Mouse (Mus musculus) megakaryocyte, adult 5-6 weeks (primary cell): Measurements from ENCODE around the gene Maml3. TPM values are rescaled to one million over a fixed set of nuclear protein-coding genes. Genes with fewer than 3 reads are reported as not detected.
A peak's percentile ranks its signal among the peaks of the same experiment; 100 is the strongest.

Experiments
- ATAC-seq: 2 replicates; pipeline ENCODE4 v1.8.0; 2016; ENCODE audit warnings: mild to moderate bottlenecking, inconsistent platforms; ENCODE audit not compliant: poor library complexity, severe bottlenecking
- total RNA-seq, 2 experiments: library from RNA; stranded (forward) in 1 of 2; stranded (reverse) in 1 of 2; fragments of 153-499, 151-499 nt in 1 of 2; fragments of 221-1000, 200-1000 nt in 1 of 2; gene quantifications; 2 replicates each; pipeline versions ENCODE4 v1.2.3 to v1.2.4; 2015 to 2017

Gene Maml3
- total RNA-seq, 2 experiments from 2014 or later: 3.1 to 4.3 TPM

DNA sequence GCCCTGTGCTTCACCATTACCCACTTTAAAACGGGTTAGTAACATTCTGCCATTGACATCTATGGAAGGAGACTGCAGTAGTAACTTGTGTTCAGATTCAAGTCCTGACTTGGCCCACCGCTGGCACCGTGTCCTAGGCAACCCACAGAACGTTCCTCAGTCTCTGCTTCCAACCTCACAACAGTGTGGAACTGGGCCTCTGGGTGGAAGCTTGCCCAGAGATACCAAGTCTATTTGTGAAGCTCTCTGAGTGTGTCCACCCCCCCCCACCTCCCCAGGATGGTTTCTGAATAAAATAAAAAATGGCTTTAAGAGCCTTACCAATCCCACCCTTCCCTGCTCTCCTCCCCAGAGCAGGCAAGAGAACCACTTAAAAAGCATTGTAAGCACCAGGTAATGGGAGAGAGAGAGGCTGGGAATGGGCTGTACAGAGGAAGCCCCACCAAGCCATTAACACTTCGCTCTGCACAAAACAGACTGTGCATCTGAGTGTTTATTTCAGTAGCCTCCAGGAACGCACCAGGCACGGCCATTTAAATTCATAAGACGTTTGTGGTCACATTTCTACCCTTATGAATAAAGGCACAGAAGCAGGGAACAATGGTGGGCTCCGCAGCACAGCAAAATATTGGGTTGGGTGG, 141.6 kb downstream of the Maml3 start:
- ATAC-seq: no peak

DNA sequence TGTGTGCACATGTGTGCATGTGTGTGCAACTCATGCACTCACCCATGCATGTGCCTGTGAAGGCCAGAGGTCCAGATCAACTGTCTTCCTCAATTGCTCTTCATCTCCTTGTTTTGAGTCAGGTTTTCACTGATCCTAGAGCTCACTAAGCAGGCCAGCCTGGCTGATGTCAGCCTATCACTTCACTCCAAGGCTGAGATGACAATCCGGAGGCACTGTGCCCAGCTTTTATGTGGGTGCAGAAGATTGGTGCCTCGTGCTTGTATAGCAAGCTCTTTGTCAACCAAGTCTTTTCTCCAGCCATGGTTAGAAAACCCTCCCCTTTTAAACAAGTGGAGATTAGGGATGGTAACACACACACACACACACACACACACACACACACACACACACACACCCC, 146.1 kb downstream of the Maml3 start:
- ATAC-seq: no peak

DNA sequence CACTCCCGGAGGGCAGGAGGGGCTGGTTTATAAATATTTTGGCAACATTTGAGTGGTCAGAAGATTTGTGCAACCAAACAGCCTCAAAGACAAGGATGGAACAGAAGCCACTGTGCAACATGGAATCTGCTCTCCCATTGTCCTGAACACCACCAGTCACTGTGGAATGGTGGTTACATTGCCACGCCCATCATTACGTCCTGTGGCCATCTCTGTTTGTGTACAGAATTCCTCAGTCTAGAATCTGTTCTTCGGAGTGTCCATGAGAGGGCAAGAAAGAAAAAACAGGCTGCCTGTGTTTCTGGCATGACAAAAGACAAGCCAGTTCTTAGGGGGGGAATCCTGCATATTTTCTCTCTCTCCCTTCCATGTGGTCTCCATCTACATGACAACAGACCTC, 150.4 kb downstream of the Maml3 start:
- no peak for ATAC-seq

DNA sequence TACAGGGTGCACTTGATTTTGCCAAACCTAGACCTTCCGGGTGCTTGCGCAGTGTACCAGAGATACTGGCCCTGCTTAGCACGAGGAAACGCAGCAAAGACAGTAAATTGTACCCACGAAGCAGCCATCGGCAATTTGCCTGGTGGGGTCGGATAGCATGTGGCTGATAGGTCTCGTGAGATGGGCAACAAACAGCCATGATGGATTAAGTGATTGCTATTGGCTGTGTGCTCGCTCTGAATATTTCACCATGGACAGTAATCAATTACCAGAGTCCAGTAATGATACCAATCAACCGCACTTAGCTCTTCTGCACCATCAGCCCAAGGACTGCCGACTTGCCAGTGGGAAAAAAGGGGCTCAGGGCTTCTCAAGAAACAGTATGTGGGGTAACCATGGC, 150.9 kb downstream of the Maml3 start:
- no peak for ATAC-seq

DNA sequence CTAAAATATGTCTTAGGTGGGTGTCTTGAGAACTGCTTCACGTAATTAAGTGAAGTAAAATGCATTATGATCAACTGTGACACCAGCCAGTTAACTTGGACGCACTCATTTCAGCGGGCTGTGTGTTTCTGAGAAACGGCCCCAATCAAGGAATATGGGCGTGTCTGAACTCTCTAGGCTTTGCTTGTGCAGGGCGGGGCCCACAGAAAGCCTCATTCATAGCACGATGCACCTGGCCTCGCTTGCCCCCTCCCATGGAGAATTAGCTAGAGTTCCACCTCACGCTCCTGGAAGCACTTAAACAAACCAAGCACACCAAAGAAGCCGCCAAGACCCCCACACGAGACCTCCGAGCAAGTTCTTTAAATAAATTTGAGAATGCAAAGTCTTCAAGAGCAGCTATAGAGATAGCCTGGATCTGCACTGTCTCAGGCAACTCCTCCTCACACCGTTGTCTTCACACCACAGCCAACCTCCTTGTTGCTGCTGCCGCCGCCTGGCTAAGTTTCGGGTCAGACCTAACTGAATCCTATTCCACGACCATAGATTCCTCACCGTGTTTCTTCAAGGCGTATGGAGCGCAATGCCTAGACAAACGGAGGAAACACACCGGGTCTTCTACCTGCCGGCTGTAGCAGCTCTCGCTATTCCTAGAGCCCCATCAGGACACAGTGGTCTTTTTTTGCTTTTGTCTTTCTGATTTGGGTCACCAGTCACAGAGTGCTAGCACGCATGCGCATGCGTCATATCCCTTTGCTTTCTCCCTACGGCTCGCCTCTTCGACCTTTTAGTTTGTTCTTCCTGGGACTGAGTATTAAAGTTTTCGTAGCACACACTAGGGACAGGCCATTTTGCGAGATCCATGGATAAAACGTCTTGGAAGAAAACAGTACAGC, 151.9 kb downstream of the Maml3 start:
- ATAC-seq: no peak

DNA sequence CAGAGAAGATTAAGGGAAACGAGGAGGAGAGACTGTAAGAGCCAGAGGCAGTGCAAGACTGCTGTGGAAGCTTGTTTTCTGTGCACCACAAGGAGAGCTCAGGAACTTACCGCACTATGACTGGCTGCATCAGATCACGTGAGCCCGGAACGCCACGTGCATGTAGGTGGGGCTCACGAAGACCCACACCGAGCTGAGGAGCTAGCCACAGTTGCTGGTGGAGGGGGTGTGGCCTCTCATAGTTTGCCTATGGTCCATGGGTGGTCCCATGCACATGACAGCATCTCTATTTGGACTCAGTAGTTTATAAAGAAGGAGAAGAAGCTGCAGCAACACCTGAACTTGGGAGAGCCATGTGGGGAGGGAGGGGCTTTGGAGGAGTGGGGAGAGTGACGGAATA, 152.6 kb downstream of the Maml3 start:
- no peak for ATAC-seq

DNA sequence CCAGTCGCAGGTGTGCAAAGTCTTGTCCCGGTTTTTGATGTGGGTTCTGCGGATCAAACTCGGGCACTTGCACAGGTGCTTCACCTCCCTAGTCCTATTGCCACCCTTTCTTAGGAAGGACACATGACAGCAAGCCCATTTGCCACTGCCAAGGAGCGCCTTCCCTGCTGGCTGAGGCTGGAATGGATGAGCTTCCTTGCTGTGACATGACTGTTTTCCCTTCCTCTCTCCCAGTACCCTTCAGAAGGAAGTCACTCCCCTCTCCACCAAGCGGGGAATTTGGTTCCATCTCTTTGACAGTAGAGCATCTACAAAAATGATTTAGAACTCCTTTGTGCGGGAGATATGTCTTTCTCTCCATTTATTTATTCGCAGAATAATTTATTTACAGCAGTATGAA, 155.2 kb downstream of the Maml3 start:
- no peak for ATAC-seq

DNA sequence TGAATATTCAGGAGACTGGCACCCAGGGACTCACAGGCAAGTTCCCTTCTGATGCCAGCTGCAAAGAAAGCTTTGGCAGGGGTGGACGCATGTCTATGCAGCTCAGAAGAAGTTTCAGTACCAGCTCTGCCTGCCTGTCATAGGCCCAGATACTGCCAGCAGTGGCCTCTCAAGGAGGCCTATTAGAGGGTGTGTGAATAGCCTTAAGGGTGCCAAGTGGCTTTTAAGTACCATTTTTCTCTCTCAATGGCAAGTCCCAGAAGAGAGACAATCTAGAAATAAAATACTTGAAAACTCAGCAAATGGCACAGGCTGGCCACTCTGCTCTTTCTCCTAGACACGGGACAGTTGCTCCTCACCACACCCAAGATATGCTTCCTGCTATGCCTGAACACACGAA, 157.7 kb downstream of the Maml3 start:
- no peak for ATAC-seq

DNA sequence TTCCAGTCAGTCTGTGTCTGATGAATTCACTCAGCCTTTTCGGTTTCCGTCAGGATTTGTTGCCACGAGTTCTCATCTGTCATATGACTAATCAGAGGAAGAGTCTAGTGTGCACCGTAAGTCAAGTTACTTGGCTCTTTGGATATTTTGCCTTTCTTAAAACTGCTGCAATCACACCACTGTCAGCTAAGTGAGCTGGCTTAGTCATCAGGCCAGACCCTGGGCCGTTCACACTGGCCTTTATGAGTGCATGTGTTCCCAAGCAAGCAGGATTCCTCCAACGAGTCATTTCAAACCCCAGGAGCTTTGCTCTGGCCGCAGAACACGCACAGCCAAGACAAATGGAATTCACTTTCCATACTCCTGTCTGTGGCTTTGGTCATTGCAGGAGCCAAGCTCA, 161.2 kb downstream of the Maml3 start:
- ATAC-seq: no peak

DNA sequence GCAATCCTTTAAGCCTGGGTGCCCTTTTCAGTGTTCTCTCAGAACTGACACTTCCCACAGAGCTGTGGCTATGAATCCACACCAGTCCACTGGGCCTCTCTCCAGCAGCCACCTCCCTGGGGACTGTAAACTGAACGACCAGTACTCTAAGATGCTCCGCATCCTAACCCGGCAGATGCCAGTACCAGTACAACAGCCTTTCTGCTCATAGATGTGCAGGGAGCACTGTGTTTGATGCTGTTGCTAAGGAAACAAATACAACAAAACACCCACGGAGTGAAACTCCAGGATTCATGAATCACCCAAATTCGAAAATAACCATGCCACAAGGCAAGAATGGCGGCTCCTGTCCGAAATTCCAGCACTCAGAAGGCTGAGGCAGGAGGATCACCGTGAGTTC, 163.1 kb downstream of the Maml3 start:
- no peak for ATAC-seq

DNA sequence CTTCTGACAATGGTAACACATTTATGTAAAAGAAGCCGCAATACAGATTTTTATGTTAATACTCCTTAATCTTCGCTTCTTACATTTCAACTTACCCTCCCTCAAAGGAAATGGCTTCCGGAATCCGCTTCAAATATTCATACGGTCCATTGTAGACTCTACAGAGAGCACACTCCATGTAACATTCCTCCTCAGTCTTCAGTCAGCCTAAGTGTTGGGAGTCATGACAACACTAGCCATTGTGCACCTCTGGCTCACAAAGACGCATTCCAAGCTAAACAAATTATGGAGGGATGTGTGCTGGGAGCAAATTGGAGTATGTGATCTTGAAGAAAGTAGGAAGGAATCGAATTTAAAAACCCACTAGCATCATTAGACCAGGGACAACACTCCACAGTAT, 165.0 kb downstream of the Maml3 start:
- no peak for ATAC-seq

DNA sequence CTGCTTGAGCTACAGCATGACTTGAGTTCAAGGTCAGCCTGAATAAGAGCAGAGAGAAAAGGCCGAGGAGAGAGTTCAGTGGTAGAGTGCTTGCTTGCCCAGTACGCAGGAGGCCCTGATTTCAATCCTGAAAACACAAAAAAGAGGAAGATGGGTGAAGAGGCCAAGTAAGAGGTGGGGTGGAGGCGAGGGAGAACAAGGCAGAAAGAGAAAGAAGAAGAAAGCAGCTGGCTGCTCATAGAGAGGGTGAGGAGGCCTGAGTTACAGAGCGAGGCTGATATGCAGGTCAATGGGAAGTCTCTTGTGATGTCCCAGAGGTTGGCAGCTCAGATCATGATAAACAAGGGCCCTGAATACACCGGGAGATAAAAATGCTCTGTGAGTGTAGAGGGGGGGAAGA, 165.8 kb downstream of the Maml3 start:
- ATAC-seq: peak; percentile 59

DNA sequence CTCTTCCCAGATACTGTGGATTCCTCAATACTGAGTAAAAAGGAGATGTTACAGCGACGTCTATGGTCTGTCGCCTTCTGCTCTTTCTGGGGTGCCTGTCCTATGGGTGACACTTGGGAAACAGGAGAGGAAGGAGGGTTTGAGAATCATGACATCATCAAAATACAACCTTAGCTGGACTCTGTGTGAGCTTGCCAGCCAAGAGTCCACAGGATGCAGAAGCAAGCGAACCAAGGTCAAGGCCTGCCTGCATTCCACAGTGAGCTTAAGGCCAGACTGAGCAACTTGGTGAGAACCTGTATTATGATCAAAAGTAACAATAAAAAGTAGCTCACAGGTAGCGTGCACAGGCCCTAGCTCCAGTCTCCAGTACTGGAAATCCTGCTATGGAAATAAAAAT, 167.7 kb downstream of the Maml3 start:
- ATAC-seq: no peak

DNA sequence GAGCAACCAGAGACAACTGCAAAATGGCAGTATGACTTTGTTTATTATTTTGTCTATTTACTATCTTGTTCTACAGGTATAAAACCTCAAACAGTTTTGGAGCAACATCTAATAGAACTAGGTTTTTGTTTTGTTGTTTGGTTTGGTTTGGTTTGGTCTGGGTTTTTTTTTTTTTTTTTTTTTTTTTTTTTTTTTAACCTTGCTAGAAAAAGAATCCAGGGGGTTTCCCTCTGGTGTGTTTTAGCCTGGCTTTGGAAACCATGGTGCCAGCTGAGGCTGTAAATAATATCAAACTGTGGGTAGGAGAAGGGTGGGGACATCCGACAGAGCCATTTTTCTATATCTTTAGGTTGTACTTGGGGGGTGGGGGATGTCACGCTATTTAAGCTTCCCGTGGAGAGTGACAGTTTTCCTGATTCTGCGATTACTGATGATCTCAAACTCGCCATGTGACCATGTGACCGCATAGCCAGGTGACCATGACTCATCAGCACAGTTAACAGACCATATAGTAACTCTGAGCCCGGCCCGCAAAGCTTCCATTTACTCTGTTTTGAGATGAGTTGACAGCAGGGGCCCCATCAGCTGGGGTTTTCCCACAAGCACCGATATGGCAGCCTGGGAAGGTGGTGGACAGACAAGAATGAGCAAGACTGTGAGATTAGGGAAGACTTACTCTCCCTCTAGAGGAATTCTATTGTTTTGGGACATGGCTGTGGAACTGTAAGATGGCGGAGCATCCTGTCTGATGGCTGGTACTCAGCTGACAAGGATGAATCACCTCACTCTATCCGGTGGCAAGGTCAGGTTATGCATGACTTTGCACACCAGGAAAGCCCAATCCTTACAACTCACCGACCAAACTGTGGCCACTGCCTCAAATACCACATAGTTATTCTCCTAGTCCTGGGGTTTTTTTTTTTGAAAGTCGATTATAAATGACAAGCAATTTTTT, 170.1 kb downstream of the Maml3 start:
- ATAC-seq: no peak

DNA sequence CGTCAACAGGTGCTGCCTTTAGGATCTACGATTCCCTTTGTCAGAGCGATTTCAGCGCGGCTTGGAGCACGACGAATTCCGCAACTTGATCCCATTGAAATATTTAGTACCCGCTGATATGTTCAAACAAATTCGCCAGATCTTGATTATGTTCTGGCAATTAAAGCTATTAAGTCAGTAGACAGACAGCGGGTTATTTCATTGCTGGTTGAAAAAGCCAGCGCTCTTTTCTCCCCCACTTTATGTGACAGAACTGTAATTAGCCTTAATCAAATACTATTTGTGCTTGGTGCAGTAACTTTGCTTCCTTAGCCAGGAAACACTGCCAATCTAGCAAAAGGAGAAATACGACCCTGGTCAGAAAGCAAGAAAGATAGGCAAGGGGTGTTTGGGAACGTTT, 176.7 kb downstream of the Maml3 start:
- no peak for ATAC-seq

DNA sequence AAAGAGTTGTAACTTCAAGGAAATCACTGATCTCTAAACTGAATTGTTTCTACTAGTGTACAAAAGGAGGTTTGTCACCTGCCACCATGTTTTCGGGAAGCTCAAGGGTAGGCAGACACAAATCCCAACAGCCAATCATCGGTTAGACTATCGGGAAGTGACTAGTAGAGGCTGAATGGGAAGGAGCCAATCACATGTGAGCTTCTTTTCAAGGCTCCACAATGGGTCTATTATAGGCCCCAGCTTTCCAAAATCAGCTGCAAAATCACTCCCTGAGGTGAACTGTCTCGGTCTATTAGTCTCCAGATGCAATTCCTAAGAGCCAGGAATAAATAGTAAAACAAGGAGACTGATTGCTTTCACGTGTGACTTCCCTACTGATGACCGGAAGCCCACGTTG, 177.3 kb downstream of the Maml3 start:
- no peak for ATAC-seq

DNA sequence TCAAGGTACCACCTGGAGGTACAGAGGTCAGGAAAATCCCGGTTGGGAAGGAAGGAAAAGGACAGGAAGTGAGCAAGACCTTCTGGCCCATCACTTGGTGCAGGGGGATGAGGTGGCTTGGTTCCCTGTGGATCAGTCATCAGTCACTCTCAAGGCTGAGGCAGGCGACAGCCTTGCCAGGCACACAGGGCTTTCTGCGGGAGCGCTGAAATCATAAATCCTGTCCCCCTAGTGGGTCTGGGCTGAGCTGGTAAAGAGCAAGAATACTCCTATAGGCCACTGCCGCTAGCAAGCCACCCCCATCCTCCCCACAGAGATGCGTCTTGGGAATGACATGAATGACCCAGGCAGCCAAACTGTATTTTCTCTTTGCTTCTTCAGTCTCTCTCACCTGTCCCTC, 177.8 kb downstream of the Maml3 start:
- no peak for ATAC-seq

DNA sequence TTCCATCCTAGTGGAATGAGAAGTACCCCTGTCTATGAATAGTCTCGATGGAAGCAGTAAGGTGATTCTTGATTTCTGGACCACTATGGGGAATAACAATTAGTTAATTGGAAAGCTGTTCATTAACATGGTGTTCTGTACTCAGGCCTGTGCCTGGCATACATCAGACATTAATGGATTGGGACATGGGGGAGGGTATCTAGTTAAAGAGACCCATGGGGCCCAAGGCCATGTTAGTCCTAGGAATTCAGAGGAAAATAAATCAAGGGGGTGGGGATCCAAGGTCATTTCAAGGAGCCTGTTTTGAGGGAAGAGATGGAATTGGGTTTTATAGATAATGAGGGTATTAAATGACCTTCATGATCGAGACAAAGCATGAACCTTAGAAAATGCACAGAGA, 179.1 kb downstream of the Maml3 start:
- no peak for ATAC-seq

DNA sequence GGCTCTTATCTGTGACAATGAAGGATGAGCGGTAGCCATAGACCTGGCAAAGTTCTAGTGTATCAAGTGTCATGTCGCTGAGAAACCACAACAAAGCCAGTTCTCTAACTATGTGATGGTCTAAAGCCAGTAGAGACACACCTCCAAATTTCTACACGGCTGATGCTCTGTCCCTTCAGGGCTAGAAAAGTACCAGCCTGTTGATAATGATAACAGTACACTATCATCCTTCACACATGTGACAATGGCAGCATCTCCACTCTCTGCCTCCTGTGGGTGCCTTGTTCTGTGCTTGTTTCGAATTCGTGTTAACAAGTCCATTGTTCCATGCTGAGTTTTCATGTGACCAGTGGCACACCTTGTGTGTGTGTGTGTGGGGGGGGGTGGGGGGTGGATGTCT, 180.2 kb downstream of the Maml3 start:
- ATAC-seq: no peak

DNA sequence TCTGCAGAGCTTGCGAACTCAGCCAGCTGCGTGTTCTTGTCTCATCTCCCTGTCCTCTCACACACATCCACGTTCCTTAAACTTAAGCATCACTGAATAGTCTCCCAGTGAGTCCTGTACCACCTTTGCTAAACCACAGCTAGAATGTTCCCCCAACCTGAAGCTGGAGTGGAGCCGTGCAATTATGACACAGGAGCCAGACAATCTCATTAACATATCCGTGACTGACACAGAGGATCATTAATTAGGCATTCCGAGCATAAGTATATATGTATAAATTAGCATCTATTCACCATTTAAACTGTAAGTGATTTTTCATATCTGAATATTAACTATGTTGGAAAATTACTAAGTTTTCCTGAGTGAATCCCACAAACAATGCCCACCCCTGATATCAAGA, 181.1 kb downstream of the Maml3 start:
- no peak for ATAC-seq

DNA sequence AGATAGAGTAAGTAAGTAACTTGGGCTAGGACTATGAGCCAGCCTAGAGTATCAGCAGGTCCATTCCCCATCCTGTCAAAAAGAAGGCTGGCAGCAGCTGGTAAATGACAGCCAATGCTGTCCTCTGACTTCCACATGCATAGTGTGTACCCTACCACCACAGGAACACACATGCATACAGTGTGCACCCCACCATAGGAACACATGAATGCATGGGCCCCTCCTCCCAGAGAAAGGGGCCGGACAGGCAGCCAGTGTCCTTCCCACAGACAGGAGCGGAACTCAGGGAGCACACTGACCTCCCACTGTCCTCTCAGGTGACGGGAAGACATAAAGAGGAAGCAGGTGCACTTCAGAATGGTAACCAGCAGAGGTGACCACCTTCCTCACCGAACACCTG, 188.0 kb downstream of the Maml3 start:
- ATAC-seq: no peak
